Mouse (Mus musculus): Measurements from ENCODE around the gene Hectd4. TPM values are rescaled to one million over a fixed set of nuclear protein-coding genes. Genes with fewer than 3 reads are reported as not detected.

Gene Hectd4
- polyA plus RNA-seq, 1 experiment from 2014 or later = 3.8 TPM

DNA sequence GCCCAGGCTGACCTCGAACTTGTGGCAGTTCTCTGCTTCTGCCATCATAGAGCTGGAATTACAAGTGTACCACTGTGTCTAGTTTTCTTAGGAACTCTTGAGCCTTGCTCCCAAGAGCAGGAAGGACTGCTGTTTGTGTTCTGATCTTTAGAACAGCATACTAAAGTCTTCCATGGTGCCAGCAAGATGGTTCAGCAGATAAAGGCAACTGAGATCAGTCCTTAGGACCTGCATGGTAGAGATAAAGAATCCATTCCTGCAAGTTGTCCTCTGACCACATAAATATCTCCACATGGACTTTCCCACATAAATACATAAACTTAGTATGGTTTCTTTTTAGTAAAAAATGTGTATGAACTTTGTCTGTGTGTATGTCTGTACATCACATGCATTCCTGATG lies 22.7 kb downstream of the Hectd4 start:
- Histone ChIP-seq H3K9ac (replicated peaks; ENCODE audit: low read length) (no peak overlapping the region), H3K9me3 (ENCODE audit: low read length) (no peaks in the 10 kb centered on the region), H3K4me3 (ENCODE audit: low read length) (no peak overlapping the region), H3K4me1 (ENCODE audit: insufficient read depth, low read length) (no peaks in the 10 kb centered on the region), H3K36me3 (ENCODE audit: insufficient read depth, low read length) (no peaks in the 10 kb centered on the region), H3K27ac (ENCODE audit: low read length) (no peak overlapping the region), H3K27me3 (ENCODE audit: insufficient read depth, low read length) (no peaks in the 10 kb centered on the region), H3K4me2 (replicated peaks; ENCODE audit: low read depth, low read length) (no peak overlapping the region)
- no peak for ATAC-seq (ENCODE audit: low FRiP score, low TSS enrichment)
- 80% methylated on average over 1 of the region's 1 CpGs for WGBS

DNA sequence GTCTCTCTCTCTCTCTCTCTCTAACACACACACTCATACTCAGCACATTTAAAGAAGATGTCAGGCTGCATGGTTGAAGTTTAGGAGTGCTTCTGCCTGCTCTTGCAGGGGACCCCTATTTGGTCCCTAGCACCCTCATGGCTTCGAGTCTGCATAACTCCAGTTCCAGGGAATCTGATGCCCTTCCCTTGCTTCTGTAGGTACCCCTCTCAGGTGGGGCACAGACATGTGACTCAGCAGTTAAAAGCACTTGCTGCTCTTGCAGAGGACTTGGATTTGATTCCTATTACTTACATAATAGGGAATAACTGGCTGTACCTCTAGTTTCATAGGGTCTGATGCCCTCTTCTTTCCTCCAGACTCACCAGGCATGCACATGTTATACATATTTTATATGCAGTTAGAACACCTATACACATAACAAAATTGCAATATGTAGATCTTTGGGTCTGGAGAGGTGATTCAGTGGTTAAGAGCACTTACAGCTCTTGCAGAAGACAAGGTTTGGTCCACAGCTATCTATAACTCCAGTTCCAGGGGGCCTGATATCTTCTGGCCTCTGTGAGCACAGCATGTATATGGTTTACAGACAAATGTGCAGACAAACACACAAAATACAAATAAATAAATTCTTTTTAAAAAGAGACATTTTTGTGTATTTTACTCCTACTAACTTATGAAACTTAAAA lies 23.8 kb downstream of the Hectd4 start:
- WGBS = 74% methylated on average over 1 of the region's 1 CpGs
- no peak overlapping the region for H3K4me3 ChIP-seq (ENCODE audit: low read length)
- H3K27ac ChIP-seq (ENCODE audit: low read length) = no peak overlapping the region

DNA sequence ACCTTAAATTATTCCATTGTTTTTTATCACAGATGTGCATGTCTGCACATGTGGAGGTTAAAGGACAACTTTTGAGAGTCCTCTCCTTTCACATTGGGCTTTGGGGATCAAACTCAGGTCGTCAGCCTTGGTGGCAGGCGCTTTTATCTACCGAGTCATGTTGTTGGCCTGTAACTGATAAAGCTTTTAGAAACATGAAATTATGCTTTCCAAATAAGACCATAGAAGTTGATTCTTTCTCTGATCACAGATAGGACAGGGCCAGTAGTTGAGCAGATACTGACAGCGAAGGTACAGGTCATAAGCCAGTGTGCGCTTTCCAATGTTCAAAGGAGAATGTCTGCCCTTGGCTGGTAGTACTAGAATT lies 24.3 kb downstream of the Hectd4 start:
- Histone ChIP-seq H3K4me1 (ENCODE audit: insufficient read depth, low read length) (no peaks in the 10 kb centered on the region), H3K9ac (replicated peaks; ENCODE audit: low read length) (no peak overlapping the region), H3K9me3 (ENCODE audit: low read length) (no peaks in the 10 kb centered on the region), H3K27ac (ENCODE audit: low read length) (no peak overlapping the region), H3K4me2 (replicated peaks; ENCODE audit: low read depth, low read length) (no peak overlapping the region), H3K4me3 (ENCODE audit: low read length) (no peak overlapping the region), H3K27me3 (ENCODE audit: insufficient read depth, low read length) (no peaks in the 10 kb centered on the region), H3K36me3 (ENCODE audit: insufficient read depth, low read length) (no peaks in the 10 kb centered on the region)
- 95% methylated on average over 5 of the region's 5 CpGs for WGBS
- no peak for ATAC-seq (ENCODE audit: low FRiP score, low TSS enrichment)

More for the DNA sequence above, 23.8 kb downstream of the Hectd4 start:
- no peaks in the 10 kb centered on the region for H3K9me3 ChIP-seq (ENCODE audit: low read length)
- H3K36me3 ChIP-seq (ENCODE audit: insufficient read depth, low read length) = no peaks in the 10 kb centered on the region
- no peak overlapping the region for H3K4me2 ChIP-seq (replicated peaks; ENCODE audit: low read depth, low read length)
- H3K4me1 ChIP-seq (ENCODE audit: insufficient read depth, low read length) = no peaks in the 10 kb centered on the region
- no peaks in the 10 kb centered on the region for H3K27me3 ChIP-seq (ENCODE audit: insufficient read depth, low read length)
- H3K9ac ChIP-seq (replicated peaks; ENCODE audit: low read length) = no peak overlapping the region
- ATAC-seq (ENCODE audit: low FRiP score, low TSS enrichment) = no peak

DNA sequence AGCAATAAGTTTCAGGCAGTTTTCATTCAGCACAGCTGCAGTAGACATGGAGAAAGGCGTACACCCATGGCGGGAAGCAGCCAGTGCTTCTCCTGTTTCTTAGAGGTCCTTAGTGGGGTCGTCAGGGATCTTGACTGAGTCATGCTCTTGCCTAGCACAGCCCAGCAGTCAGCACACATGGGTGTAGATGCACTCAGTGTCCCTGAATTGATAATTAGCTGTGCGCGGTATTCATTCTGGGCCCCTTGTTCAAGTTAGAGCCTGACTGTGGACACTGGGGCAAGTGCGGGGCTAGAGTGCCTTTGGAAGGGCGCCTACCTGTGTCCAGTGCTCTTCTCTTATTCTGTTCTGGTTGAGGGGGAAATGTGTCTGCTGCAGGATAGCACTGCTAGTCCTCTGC lies 25.2 kb downstream of the Hectd4 start:
- Histone ChIP-seq H3K27me3 (ENCODE audit: insufficient read depth, low read length) (no peaks in the 10 kb centered on the region), H3K4me3 (ENCODE audit: low read length) (no peak overlapping the region), H3K9ac (replicated peaks; ENCODE audit: low read length) (no peak overlapping the region), H3K4me2 (replicated peaks; ENCODE audit: low read depth, low read length) (no peak overlapping the region), H3K27ac (ENCODE audit: low read length) (no peak overlapping the region), H3K9me3 (ENCODE audit: low read length) (no peaks in the 10 kb centered on the region), H3K36me3 (ENCODE audit: insufficient read depth, low read length) (no peaks in the 10 kb centered on the region), H3K4me1 (ENCODE audit: insufficient read depth, low read length) (no peaks in the 10 kb centered on the region)
- WGBS = 63% methylated on average over 7 of the region's 7 CpGs
- no peak for ATAC-seq (ENCODE audit: low FRiP score, low TSS enrichment)

DNA sequence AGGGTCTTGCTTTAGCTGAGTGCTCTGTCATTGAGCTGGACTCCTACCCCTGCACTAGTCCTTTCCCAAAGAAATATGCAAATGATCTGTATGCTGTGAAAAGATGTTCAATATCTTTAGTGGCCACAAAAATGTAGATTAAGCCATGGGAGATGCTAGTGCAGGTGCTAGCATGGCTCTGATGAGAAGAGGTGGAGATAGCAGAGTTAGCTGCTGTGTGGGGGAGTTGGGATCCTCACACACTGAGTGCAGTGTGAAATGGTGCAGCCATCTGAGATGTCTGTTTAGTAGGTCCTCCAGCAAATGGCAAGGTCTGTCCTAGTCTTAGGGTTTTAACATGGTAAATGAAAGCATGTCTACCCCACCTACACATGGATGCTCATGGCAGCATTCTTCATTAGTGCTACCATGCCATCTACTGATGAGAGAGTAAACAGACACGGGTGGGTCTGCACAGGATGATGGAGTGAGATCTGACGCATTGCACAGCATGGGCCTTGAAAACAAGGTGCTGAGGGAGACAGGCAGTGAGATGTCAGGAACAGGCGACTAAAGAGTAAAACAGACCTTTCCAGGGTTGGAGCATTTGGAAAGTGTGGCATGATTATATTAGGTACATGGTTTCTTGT lies 28.9 kb downstream of the Hectd4 start:
- Histone ChIP-seq H3K27me3 (ENCODE audit: insufficient read depth, low read length) (no peaks in the 10 kb centered on the region), H3K4me2 (replicated peaks; ENCODE audit: low read depth, low read length) (no peak overlapping the region), H3K27ac (ENCODE audit: low read length) (no peak overlapping the region), H3K9ac (replicated peaks; ENCODE audit: low read length) (no peak overlapping the region), H3K4me1 (ENCODE audit: insufficient read depth, low read length) (no peaks in the 10 kb centered on the region), H3K4me3 (ENCODE audit: low read length) (no peak overlapping the region), H3K9me3 (ENCODE audit: low read length) (no peaks in the 10 kb centered on the region), H3K36me3 (ENCODE audit: insufficient read depth, low read length) (0 out of 2 replicates have a peak, but pooled peaks cover 2% of the 10 kb centered on the region)
- 83% methylated on average over 3 of the region's 3 CpGs for WGBS
- ATAC-seq (ENCODE audit: low FRiP score, low TSS enrichment) = no peak

DNA sequence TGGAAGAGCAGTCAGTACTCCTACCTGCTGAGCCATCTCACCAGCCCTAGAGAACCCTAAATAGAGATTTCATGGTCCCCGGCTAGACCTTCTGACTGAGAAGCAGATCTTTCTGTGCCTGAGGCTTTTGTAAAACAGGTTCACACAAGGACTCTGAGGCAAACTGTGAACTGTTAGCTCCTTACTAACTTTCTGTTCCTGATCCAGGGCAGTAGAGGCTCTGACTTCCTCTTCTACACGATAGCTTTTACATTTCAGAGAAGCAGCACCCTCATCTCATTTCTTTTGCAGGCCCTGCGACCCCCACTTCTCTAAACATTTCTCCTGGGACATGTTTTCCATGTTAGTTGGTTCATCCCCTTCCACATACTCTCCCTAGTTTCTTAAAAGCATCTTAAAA lies 29.7 kb downstream of the Hectd4 start:
- no peak for ATAC-seq (ENCODE audit: low FRiP score, low TSS enrichment)

DNA sequence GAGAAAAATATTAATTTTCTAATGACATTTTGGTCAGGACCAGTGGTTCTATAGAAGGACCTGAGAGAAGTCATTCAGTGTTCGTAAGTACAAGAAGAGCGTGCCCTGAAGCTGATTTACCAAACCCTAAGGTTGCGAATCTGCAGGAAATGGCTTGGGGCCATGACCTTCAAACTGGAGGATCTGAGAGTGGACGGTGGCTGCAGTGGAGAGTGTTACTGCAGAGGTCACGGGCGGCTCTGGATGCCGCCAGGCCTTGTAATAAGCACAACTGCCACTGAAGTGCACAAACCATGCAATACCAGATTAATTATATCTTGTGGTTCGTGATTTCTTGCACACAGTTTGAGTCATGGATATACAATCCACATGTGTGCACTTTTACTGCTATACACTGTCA lies 31.8 kb downstream of the Hectd4 start:
- 53% methylated on average over 8 of the region's 8 CpGs for WGBS
- ATAC-seq (ENCODE audit: low FRiP score, low TSS enrichment) = no peak
- no peak overlapping the region for H3K4me3 ChIP-seq (ENCODE audit: low read length)
- no peak overlapping the region for H3K27ac ChIP-seq (ENCODE audit: low read length)
- H3K4me1 ChIP-seq (ENCODE audit: insufficient read depth, low read length) = no peaks in the 10 kb centered on the region
- H3K36me3 ChIP-seq (ENCODE audit: insufficient read depth, low read length) = peaks cover 11% of the 10 kb centered on the region; the same call in 1 of the 2 replicates
- H3K27me3 ChIP-seq (ENCODE audit: insufficient read depth, low read length) = no peaks in the 10 kb centered on the region
- no peak overlapping the region for H3K9ac ChIP-seq (replicated peaks; ENCODE audit: low read length)
- no peaks in the 10 kb centered on the region for H3K9me3 ChIP-seq (ENCODE audit: low read length)
- no peak overlapping the region for H3K4me2 ChIP-seq (replicated peaks; ENCODE audit: low read depth, low read length)

More for the DNA sequence above, 29.7 kb downstream of the Hectd4 start:
- Histone ChIP-seq H3K4me3 (ENCODE audit: low read length) (no peak overlapping the region), H3K4me2 (replicated peaks; ENCODE audit: low read depth, low read length) (no peak overlapping the region), H3K4me1 (ENCODE audit: insufficient read depth, low read length) (no peaks in the 10 kb centered on the region), H3K27me3 (ENCODE audit: insufficient read depth, low read length) (no peaks in the 10 kb centered on the region), H3K9ac (replicated peaks; ENCODE audit: low read length) (no peak overlapping the region), H3K9me3 (ENCODE audit: low read length) (no peaks in the 10 kb centered on the region), H3K27ac (ENCODE audit: low read length) (no peak overlapping the region), H3K36me3 (ENCODE audit: insufficient read depth, low read length) (peaks cover 8% of the 10 kb centered on the region; the same call in 1 of the 2 replicates)
- WGBS = 93% methylated on average over 3 of the region's 3 CpGs

DNA sequence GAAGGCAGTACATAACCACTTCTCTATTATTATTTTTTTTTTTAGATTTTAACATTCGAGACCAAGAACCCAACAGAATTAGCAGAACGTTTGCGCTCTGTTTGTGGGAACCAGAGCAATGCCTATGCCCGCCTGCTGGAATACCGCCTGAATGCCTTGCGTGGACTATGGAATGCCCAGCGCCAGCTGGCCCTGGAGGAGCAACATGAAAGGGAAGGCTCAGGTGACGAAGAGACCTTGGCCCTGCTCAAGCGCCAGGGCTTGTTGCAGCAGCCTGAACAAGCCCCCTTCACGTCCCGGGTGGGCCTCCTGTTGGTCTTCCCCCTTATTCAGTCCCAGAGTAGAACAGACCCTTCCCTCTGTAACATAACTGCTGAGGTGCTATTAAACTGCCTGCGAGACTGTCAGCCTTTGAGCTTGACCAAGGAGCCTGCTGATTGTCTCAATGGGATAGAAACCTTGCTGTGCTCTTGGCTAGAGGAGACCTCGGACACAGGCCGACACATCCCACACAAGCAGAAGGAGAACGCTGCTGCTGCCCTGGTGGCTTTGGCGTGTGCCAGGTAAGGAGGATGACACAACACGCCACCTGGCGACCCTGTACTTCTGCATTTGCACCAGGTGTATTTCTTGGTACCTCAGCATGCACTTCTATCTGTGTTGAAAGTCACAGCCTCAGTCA lies 33.9 kb downstream of the Hectd4 start:
- no peaks in the 10 kb centered on the region for H3K4me1 ChIP-seq (ENCODE audit: insufficient read depth, low read length)
- H3K9ac ChIP-seq (replicated peaks; ENCODE audit: low read length) = no peak overlapping the region
- peaks cover 13% of the 10 kb centered on the region; the same call in 1 of the 2 replicates for H3K36me3 ChIP-seq (ENCODE audit: insufficient read depth, low read length)
- no peak for ATAC-seq (ENCODE audit: low FRiP score, low TSS enrichment)
- no peaks in the 10 kb centered on the region for H3K9me3 ChIP-seq (ENCODE audit: low read length)
- no peak overlapping the region for H3K27ac ChIP-seq (ENCODE audit: low read length)
- H3K27me3 ChIP-seq (ENCODE audit: insufficient read depth, low read length) = no peaks in the 10 kb centered on the region
- WGBS = 85% methylated on average over 18 of the region's 18 CpGs
- H3K4me3 ChIP-seq (ENCODE audit: low read length) = no peak overlapping the region
- no peak overlapping the region for H3K4me2 ChIP-seq (replicated peaks; ENCODE audit: low read depth, low read length)

DNA sequence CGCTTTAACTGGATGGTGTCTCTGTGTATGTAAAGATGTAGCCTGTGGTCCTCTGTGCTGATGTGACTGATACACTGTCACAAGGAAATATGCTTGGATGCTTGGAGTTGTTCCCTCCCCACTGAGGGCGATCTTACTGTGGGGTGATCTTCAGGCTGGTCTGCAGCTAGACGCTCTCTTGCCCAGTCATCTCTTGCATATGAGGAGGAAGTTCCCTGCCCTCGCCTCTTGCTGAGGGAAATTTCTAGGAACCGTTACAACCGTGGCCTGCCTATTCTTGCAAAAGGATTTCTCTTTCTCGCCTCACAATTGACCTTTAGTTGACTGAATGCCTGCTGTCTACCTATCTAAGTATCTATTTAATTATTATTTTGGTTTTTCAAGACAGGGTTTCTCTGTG lies 35.0 kb downstream of the Hectd4 start:
- Histone ChIP-seq H3K4me3 (ENCODE audit: low read length) (no peak overlapping the region), H3K36me3 (ENCODE audit: insufficient read depth, low read length) (peaks cover 16% of the 10 kb centered on the region), H3K9ac (replicated peaks; ENCODE audit: low read length) (no peak overlapping the region), H3K9me3 (ENCODE audit: low read length) (no peaks in the 10 kb centered on the region), H3K4me2 (replicated peaks; ENCODE audit: low read depth, low read length) (no peak overlapping the region), H3K27ac (ENCODE audit: low read length) (no peak overlapping the region), H3K27me3 (ENCODE audit: insufficient read depth, low read length) (no peaks in the 10 kb centered on the region), H3K4me1 (ENCODE audit: insufficient read depth, low read length) (no peaks in the 10 kb centered on the region)
- ATAC-seq (ENCODE audit: low FRiP score, low TSS enrichment) = no peak
- WGBS = 91% methylated on average over 7 of the region's 7 CpGs

DNA sequence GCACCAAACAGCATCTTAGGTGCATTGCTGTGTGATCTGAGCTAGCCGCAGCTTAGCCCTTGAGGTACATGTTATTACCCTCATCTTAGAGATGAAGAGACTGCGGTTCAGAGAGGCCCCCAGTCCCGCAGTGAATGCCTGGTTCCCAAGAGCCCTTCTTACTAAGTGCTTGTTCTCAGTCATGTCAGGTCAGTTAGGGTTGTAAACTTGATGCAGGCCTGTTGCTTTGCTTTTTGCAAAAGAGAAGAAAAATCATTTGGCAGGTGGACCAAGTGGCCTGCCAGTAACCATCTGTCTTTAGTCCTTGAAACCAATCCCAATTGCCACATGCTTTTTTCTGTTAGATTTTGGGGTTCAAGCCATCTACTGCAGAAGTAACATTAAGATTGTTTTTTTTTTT lies 41.8 kb downstream of the Hectd4 start:
- H3K4me3 ChIP-seq (ENCODE audit: low read length) = no peak overlapping the region
- no peaks in the 10 kb centered on the region for H3K4me1 ChIP-seq (ENCODE audit: insufficient read depth, low read length)
- ATAC-seq (ENCODE audit: low FRiP score, low TSS enrichment) = no peak
- no peak overlapping the region for H3K9ac ChIP-seq (replicated peaks; ENCODE audit: low read length)
- H3K27ac ChIP-seq (ENCODE audit: low read length) = no peak overlapping the region
- no peaks in the 10 kb centered on the region for H3K27me3 ChIP-seq (ENCODE audit: insufficient read depth, low read length)
- H3K4me2 ChIP-seq (replicated peaks; ENCODE audit: low read depth, low read length) = no peak overlapping the region
- H3K36me3 ChIP-seq (ENCODE audit: insufficient read depth, low read length) = peaks cover 24% of the 10 kb centered on the region
- H3K9me3 ChIP-seq (ENCODE audit: low read length) = no peaks in the 10 kb centered on the region
- WGBS = 83% methylated on average over 3 of the region's 3 CpGs

Data from kidney, embryonic 16.5 days (tissue).